Mouse (Mus musculus) left cerebral cortex, adult 2 months (tissue): Measurements from ENCODE around the gene Musk. TPM values are rescaled to one million over a fixed set of nuclear protein-coding genes. Genes with fewer than 3 reads are reported as not detected.

Experiments
- DNase-seq, 2 experiments: peaks; one replicate each; pipeline ENCODE4 v3.0.0; 2021 to 2022; ENCODE audit warnings: low spot score in 2 of 2, mixed read lengths in 1 of 2; ENCODE audit errors: extremely low spot score in 1 of 2
- H3K27ac ChIP-seq: fragments of 200-600 bp; 2 replicates; pipeline ENCODE4 v1.8.1; 2022
- H3K4me3 ChIP-seq: fragments of 200-600 bp; 2 replicates; pipeline ENCODE4 v1.8.1; 2022
- CTCF ChIP-seq: fragments of 200-600 bp; IDR thresholded peaks from 2 replicates; pipeline ENCODE4 v1.8.1; 2022; ENCODE audit warnings: antibody characterized with exemption, mild to moderate bottlenecking, moderate library complexity
- intact Hi-C: fragments of 180-260 bp; cut with DNase I; formaldehyde crosslinking; loops from one replicate; pipeline ENCODE4 v1.15.1; 2025
- total RNA-seq, 2 experiments: library from RNA; stranded (reverse); gene quantifications; 2 replicates each; pipeline ENCODE4 v1.2.3; 2021

Musk gene
- total RNA-seq, 2 experiments from 2014 or later: 1.5 to 1.7 TPM

DNA sequence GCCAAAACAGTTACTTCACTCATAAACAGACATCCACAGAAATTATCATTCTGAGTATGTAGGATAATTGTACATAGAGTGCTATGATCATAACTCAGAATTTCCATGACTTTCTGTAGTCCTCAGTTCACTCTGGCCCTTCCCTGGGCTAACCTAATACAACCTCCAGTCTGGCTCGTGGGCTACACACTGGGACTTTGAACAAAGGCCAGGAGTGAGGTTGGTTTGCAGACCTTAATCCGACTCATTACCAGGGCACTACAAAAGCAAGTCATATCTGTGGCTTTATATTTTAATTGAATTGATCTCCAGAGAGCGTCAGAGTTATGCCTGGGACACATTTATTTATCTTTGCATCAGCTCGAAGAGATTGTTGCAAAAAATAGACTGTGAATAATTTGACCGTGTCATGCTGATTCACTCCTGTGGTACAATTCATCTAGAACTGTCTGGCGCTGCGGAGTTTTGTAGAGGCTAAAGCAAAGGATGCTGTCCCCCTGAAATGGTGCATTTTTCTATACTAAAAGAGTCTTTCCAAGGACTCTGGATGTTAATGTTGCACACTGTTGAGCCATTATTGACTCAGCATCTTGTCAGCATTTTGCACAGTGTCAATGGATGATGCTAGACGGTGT is 10.4 kb upstream of the Musk start:
- intact Hi-C loops: no loop called here
- Histone ChIP-seq H3K4me3 (no peak overlapping the region), H3K27ac (no peak overlapping the region)
- TF ChIP-seq CTCF: no peak
- no peak for DNase-seq

DNA sequence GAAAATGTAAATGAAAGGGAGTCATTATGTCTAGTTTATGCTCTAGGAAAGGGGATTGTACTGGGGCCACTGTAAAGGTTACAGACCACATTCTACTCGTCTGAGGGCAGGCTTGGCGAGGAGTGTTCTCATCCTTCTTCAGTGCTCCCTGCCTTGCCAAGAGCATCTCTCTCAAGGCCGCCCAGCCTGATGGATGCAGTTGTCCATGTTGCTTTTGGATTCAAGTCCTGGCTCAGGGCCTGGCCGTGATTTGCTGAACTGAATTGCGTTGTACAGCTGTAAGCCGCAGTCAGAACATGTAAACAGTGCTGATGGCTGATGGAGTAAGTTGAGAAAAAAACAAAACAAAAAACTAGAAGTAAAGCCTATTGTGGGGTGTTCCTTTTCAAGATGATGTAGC is 7.4 kb upstream of the Musk start:
- Histone ChIP-seq H3K27ac (no peak overlapping the region), H3K4me3 (no peak overlapping the region)
- no peak for DNase-seq
- TF ChIP-seq CTCF: no peak
- intact Hi-C loops: no loop called here

GRCm38 (mm10) chr4:58280121-58280520 is 5.6 kb upstream of the Musk start:
- Histone ChIP-seq H3K4me3 (no peak overlapping the region), H3K27ac (no peak overlapping the region)
- intact Hi-C loops: no loop called here
- TF ChIP-seq CTCF: no peak
- no peak for DNase-seq

- no peak for DNase-seq
- no peak overlapping the region for H3K4me3 ChIP-seq
- intact Hi-C loops: no loop called here
- no peak overlapping the region for H3K27ac ChIP-seq
- no peak for TF ChIP-seq CTCF
These were observed 769 bp downstream of the Musk start for GRCm38 (mm10) chr4:58286368-58287090.

DNA sequence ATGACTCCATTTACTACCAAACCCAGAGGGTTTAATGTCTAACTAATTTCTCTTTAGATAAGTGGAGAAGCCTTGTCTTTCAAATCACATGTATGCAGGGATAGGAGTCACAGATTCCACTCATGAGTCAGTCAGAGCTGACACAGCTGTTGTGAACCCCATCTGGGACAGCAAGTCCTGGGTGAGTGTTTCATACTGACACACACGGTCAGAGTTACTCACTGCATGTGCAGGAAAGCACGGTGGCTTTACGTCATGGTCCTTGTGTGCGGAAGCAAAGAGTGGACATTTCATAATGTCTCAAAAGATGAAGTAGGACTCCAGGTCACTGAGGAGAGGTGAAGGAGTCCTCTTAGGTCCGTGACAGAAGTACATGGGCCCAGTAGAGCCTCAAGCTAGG is 3.0 kb downstream of the Musk start:
- no peak overlapping the region for H3K27ac ChIP-seq
- intact Hi-C loops: no loop called here
- DNase-seq: no peak
- no peak overlapping the region for H3K4me3 ChIP-seq
- no peak for TF ChIP-seq CTCF

GRCm38 (mm10) chr4:58291828-58292227 is 6.1 kb downstream of the Musk start:
- no peak overlapping the region for H3K27ac ChIP-seq
- DNase-seq: no peak
- H3K4me3 ChIP-seq: no peak overlapping the region
- intact Hi-C loops: no loop called here
- no peak for TF ChIP-seq CTCF

GRCm38 (mm10) chr4:58293099-58293498 is 7.3 kb downstream of the Musk start:
- Histone ChIP-seq H3K27ac (no peak overlapping the region), H3K4me3 (no peak overlapping the region)
- DNase-seq: no peak
- TF ChIP-seq CTCF: no peak
- intact Hi-C loops: no loop called here

GRCm38 (mm10) chr4:58303862-58304261 is 18.1 kb downstream of the Musk start:
- H3K4me3 ChIP-seq: no peak overlapping the region
- DNase-seq: no peak
- no peak for TF ChIP-seq CTCF
- intact Hi-C loops: no loop called here
- H3K27ac ChIP-seq: no peak overlapping the region

- no peak for DNase-seq
- Histone ChIP-seq H3K4me3 (no peak overlapping the region), H3K27ac (no peak overlapping the region)
- TF ChIP-seq CTCF: no peak
- intact Hi-C loops: no loop called here
These were observed 18.8 kb downstream of the Musk start for GRCm38 (mm10) chr4:58304564-58304963.

- Histone ChIP-seq H3K27ac (no peak overlapping the region), H3K4me3 (no peak overlapping the region)
- intact Hi-C loops: no loop called here
- DNase-seq: no peak
- no peak for TF ChIP-seq CTCF
These were observed 21.7 kb downstream of the Musk start for GRCm38 (mm10) chr4:58307421-58307820.

DNA sequence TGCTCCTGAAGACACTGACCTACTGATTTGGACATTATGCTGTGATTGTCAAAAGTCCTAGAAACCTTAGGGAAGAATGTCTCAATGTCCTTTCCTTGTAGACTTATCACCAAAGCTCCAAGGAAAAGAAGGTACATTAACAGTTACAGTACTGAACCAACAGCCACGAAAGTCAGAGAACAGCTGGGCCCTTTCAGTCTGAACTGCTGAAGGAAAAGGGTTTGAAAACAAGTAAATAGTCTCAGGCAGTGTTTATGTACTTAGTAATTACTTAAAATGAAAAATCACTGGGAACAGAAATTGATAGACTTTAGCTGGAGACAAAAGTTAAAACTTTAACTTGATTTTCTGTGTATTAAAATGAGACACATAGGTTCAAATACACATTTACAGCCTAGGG is 27.6 kb downstream of the Musk start:
- Histone ChIP-seq H3K4me3 (no peak overlapping the region), H3K27ac (no peak overlapping the region)
- no peak for TF ChIP-seq CTCF
- intact Hi-C loops: no loop called here
- no peak for DNase-seq

- Histone ChIP-seq H3K27ac (no peak overlapping the region), H3K4me3 (no peak overlapping the region)
- intact Hi-C loops: no loop called here
- no peak for DNase-seq
- no peak for TF ChIP-seq CTCF
These were observed 29.3 kb downstream of the Musk start for GRCm38 (mm10) chr4:58314942-58315508.

DNA sequence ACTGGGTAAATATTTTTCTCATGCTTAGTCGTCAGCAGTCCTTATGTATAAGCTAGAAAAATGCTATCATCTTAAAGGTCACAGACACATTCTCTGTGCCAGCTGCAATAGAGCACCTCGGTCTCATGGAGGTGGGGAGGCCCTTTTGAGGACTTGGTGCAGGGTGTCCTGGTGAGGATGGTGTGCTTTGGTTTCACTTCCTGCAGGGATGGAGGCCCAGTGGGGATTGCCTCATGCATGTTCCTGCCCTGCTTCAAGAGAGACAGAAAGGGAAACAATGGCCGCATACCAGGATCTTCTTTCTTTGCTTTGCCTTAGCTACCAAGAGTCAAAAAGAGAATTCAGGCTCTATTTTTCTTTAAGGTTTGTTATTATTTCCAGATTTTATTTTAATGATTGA is 31.8 kb downstream of the Musk start:
- TF ChIP-seq CTCF: no peak
- no peak for DNase-seq
- Histone ChIP-seq H3K4me3 (no peak overlapping the region), H3K27ac (no peak overlapping the region)
- intact Hi-C loops: no loop called here
